Mouse (Mus musculus): ENCODE results near the gene Laptm4a.

Laptm4a gene

DNA sequence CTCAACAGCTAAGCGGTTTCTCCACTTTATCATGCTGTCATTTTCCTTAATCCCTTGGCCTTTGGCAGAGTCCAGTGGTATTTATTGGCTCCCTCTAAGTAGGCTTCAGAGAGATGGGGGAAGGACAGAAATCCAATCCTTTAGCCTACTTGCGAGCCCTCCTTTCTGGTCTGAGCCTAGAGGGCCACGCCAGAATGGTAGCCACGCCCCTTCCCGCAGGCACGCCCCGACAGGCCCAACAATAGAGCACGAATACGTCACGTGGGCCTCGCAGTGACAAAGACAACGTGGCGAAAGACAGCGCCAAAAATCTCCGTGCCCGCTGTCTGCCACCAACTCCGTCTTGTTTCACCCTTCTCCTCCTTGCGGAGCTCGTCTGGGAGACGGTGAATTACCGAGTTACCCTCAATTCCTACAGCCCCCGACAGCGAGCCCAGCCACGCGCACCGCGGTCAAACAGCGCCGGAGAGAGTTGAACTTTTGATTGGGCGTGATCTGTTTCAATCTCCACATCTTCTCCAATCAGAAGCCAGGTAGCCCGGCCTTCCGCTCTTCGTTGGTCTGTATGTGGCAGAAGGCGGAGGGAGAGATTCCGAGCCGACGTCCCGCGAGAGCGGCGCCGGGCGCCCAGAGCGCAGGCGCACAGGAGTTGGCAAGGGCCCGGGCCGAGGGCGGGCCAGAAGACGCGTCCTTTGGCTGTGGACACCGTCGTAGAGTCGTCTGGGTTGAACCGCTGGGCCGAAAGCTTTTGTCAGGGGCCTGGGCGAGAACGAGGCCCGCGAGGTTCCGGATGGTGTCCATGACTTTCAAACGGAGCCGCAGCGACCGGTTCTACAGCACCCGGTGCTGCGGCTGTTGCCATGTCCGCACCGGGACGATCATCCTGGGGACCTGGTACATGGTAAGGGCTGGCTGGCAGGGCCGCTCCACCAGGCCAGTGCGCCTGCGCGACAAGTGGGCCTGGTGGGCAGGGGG, at the start of gene Laptm4a:
Laptm4a (plus strand) TSS at position 271 of the 975 bp plus-strand sequence.
- DNase-seq (ENCODE audit: low read depth): peak; percentile 99

DNA sequence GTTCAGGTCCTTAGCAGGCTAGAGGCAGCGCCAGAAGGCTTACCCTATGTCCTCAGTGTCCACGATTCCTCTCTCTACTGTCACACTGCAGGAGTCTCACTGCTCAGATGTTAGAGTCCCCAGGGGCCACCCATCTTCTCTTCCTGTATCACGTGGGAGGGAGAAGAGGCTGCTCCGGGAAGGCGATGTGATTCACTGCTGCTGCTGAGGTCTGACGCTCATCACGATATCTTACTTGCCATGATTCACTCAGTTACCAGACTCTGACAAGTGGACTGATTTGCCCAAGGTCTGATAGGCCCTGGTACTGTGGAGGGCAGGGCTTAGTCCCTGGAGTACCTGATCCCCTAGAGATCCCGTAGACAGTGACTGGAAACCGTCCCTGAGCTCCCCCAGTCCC, 45.9 kb upstream of the Laptm4a start:
- DNase-seq (ENCODE audit: low read depth): no peak

DNA sequence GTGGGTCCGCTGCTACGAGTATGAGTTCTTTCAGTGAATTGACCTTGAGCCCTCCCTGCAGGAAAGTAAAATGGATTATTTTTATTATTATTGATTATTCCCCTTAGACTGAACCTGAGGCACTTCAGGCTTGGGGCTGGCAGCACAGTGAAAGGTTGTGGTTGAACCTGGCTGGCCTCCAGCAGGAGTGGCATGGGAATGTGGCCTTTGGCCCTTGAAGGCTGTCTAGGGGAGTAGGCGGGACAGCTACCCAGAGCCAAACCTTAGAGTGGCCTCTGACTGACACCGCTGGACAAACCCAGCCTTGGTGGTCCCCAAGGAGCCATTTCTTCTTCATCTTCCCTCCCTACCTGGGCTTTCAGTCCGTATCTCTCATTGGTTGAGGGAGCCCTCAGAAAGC, 44.6 kb upstream of the Laptm4a start:
- no peak for DNase-seq (ENCODE audit: low read depth)

- no peak for DNase-seq (ENCODE audit: low read depth)
Observed at GRCm38 (mm10) chr12:8877413-8877812, 44.1 kb upstream of the Laptm4a start.

GRCm38 (mm10) chr12:8878752-8879151, 42.7 kb upstream of the Laptm4a start:
- DNase-seq (ENCODE audit: low read depth): no peak

- no peak for DNase-seq (ENCODE audit: low read depth)
Observed at GRCm38 (mm10) chr12:8879389-8879788, 42.1 kb upstream of the Laptm4a start.

DNA sequence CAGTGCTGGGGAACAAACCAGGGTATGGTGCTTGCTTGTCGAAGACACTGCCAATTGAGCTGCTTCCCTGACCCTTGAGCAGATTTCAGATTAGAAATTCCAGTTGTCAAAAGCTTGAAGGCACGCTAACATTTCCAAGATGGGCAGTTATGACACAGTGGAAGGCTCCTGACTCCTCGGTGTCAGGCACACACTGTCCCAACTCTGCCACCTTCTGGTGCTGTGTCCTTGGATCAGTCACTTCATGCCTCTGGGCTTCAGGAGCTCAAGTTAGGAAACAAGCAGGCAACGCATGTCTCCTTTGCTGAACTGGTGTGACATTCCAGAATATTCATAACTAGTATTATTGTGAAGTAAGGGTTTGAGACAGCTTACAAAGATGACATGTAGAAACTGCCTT, 39.7 kb upstream of the Laptm4a start:
- peak; percentile 45 for DNase-seq (ENCODE audit: low read depth)

- DNase-seq (ENCODE audit: low read depth): no peak
Observed at GRCm38 (mm10) chr12:8882376-8882775, 39.1 kb upstream of the Laptm4a start.

- DNase-seq (ENCODE audit: low read depth): no peak
Observed at GRCm38 (mm10) chr12:8884426-8885145, 36.9 kb upstream of the Laptm4a start.

DNA sequence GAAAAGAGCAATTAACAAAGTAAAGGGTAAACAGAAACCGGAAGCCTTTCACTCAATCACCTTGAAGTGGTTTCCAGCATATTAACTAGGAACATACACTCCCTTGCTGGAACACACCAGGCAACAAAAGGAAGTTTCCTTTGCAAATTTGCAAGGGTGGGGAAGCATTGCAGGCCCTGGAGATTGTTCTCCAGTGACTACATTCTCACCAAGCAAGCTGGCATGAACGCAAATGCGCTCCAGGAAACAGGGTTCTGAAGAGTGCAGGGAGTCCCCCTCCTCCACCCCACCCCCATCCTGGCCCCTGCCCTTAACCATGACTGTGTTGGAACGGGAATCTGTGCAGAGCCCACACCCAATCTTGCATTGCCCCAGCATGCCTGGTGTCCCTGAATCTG, 36.3 kb upstream of the Laptm4a start:
- no peak for DNase-seq (ENCODE audit: low read depth)

- DNase-seq (ENCODE audit: low read depth): no peak
Observed at GRCm38 (mm10) chr12:8885950-8886349, 35.5 kb upstream of the Laptm4a start.

GRCm38 (mm10) chr12:8888445-8888844, 33.0 kb upstream of the Laptm4a start:
- no peak for DNase-seq (ENCODE audit: low read depth)

- DNase-seq (ENCODE audit: low read depth): peak; percentile 80
Observed at GRCm38 (mm10) chr12:8889117-8889665, 32.3 kb upstream of the Laptm4a start.

- no peak for DNase-seq (ENCODE audit: low read depth)
Observed at GRCm38 (mm10) chr12:8892876-8893532, 28.5 kb upstream of the Laptm4a start.

DNA sequence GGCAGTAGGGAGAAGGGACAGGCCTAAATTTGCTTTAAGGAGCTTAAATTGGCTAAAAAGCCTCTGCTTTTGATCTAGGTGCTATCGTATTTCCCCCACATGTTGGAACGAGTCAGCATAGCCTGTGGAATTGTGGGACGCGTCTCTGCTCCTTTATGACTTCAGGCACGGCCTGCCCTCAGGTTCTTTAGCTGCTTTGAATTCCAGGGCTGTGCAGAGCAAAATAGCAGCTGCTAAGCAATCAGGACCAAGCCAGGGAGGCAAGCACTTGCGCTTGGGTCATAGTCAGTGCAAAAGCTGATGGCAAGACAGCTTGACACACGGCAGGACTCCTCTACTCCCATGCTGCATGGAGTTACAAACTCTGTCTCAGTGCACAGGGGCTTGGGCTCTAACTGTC, 24.3 kb upstream of the Laptm4a start:
- DNase-seq (ENCODE audit: low read depth): no peak

GRCm38 (mm10) chr12:8898879-8899785, 22.3 kb upstream of the Laptm4a start:
- DNase-seq (ENCODE audit: low read depth): no peak

DNA sequence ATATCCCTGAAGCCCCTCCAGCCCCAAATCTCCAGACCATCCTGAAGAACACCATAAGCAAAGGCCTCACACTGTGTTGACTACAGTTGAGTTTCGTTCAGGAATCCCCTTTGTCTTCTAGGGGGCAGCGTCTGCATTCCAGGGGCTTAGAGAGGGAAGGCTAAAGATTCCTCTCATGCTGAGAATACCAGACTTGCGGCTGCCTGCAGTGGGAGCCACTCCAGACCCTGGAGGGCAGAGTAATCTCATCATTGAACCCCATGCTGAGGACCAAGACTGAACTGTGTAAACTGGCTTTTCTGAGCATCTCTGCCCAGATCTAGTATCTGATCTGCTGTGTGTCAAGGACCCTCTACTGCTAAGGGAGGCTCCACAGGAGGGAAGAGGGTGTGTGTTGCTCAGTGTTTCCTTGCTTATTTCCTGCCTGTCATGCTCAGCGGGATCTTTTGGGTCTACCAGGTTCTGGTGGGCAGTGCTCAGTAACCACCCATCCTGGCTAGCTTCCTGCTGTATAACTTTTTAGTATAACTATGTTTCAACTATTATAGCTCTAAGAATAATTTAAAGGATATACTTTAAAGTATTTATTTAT, 21.3 kb upstream of the Laptm4a start:
- DNase-seq (ENCODE audit: low read depth): no peak

DNA sequence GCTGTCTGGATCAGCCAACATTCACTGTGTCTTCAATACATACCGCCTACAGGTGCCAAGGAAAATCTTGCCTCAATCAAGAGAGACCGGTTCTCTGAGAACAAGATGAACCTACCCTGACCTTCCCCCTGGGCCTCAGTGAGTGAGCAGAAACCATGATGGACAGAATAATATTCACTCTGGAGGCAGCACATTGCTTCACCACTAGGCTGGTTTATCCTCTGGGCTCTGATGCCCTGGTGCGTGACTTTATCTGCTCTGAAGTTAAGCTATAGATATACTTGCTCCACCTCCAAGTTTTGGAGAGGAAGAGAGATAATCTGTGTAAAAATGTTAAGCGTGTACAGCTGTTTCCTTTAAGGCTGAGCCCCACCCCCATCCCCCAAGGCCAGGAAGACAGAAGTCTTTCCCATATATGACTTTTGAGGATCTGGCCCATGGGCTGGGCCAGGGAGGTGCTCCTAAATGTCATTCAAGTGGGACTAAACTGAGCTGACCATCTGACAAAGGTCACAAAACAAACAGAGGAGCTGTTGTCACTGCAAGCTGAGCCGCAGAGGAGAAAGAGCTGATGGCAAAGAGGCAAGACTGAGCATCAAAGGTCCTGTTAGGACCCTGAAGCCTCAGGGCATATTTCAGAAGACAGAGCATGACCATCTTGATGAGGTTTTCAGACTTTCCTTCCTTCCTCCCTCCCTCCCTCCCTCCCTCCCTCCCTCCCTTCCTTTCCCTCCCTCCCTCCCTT, 20.4 kb upstream of the Laptm4a start:
- DNase-seq (ENCODE audit: low read depth): peak; percentile 40

GRCm38 (mm10) chr12:8901934-8902333, 19.5 kb upstream of the Laptm4a start:
- DNase-seq (ENCODE audit: low read depth): no peak

- no peak for DNase-seq (ENCODE audit: low read depth)
Observed at GRCm38 (mm10) chr12:8902479-8902878, 19.0 kb upstream of the Laptm4a start.

All from 416B (cell line).